Mouse (Mus musculus) ovary, postnatal 36 days (tissue): ENCODE data around the gene Gch1.
"Not testable (repeated sequence)": the region's sequence is repeated elsewhere in the genome, so short reads cannot be mapped to it uniquely, and the experiment has no call there.

Source experiments
- DNase-seq: peaks from one replicate; pipeline ENCODE4 v3.0.0; 2022; ENCODE audit warnings: low spot score, mixed read lengths

The Gch1 gene

GRCm38 (mm10) chr14:47165117-47165516 is 24.1 kb downstream of the Gch1 start:
- DNase-seq, result no peak

- DNase-seq, result no peak
Measured at GRCm38 (mm10) chr14:47161921-47162427, 27.2 kb downstream of the Gch1 start.

- no peak for DNase-seq
Measured at GRCm38 (mm10) chr14:47160051-47160640, 29.1 kb downstream of the Gch1 start.

DNA sequence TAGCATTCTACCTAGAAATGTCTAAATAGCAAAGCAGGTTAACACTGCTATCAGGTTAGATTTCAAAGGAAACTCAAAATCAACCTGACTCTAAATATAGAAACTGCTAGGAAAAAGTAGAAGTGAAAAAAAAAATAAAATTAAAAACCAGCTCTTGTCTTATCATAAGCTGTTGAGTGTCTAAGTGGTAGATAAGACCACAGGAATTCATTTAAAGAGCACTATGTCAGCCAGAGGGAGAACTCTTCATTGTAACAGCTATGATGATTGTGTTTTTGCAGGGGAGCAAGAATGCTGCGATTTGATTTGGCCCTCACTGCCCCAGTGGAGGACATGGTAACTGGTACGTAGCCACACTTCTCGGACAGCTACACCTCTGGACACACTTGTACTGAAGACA is 34.9 kb downstream of the Gch1 start:
- no peak for DNase-seq

DNA sequence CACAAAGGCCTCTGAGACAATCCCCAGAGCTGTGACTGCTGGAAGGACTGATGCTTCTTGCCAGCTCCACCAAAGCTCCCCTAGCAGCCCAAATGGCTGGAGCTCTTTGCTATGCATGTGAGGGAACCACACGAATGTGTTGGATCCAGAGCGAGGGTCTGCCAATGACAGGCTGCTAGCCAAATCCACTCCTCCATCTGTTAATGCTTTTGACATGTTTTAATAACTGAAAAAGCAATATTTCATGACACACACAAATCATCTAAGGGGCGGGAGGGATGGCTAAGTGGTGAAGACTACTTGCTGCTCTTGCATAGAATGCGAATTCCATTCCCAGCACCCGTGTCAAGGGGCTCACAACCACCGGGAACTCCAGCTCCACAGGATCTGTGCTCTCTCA is 37.9 kb downstream of the Gch1 start:
- no peak for DNase-seq

- DNase-seq, result no peak
Measured at GRCm38 (mm10) chr14:47144326-47144725, 44.9 kb downstream of the Gch1 start.

DNA sequence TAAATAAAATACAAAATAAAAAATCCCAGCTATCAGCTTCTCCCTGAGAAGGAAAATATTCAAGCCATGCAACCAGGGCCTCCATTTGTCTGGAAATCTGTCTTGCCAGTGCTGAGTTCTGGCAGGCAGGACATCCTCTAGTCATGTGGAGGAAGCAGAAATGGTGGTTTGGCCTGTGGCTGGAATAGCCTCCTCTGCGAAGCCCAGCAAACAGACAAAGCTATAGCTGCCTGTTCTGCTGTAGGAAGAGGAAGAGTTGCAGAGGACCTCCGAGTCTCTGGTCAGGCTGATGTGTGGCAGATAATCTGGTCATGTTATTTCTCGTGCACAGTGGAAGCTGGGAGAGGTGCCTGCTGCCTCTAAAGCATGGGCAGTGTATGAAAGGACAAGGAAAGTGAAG is 50.4 kb downstream of the Gch1 start:
- DNase-seq, result no peak

DNA sequence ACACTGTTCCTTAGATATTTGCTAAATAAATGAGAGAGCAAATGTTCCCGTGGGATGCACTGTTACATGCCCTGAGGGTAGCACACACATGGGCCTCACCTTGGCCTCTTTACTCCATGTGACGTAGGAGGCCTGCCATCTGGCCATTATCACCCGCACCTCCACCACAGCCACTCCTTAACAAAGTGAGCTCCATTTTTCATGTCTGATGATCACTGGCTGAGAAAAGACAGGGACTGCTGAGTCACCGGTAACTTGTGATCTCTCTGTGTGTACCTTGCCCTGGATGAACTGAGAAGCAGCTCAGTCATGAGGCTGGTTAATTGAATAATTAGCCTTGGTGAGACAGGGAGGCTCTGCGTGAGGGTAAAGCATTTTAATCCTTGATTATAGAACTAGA is 52.6 kb downstream of the Gch1 start:
- no peak for DNase-seq

GRCm38 (mm10) chr14:47133948-47134347 is 55.3 kb downstream of the Gch1 start:
- no peak for DNase-seq

DNA sequence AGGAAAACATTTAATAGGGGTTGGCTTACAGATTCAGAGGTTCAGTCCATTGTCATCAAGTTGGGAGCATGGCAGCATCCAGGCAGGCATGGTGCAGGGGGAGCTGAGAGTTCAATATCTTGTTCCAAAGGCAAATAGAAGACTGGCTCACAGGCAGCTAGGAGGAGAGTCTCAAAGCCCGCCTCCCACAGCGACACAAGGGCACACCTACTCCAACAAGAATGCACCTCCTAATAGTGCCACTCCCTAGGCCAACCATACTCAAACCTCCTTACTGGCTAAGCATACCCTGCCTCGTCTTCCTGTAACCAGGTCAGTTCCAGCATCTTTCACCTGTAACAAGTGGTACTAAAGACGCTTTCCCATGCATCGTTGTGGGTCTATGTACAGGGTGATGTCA is 61.2 kb downstream of the Gch1 start:
- DNase-seq, result no peak

DNA sequence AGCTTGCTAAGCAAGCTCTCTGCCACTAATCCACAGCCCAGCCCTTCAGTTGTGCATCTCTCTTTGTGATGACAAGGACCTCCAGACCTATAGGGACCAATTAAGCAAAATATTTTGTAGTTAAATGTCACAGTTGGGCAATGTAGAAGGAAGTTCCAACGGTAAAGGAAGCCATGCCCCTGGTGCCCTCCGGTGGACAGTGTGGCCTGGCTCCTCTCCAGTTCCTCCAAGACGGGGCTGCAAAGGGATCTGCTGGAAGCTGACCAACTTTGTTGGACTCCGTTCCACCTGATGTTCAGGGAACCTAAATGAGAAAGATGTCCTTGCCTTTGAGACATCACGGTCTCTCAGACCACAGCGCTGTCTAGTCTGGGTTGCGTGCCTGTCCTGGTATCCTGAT is 71.7 kb downstream of the Gch1 start:
- DNase-seq, result no peak

- no peak for DNase-seq
Measured at GRCm38 (mm10) chr14:47116062-47116762, 73.0 kb downstream of the Gch1 start.

DNA sequence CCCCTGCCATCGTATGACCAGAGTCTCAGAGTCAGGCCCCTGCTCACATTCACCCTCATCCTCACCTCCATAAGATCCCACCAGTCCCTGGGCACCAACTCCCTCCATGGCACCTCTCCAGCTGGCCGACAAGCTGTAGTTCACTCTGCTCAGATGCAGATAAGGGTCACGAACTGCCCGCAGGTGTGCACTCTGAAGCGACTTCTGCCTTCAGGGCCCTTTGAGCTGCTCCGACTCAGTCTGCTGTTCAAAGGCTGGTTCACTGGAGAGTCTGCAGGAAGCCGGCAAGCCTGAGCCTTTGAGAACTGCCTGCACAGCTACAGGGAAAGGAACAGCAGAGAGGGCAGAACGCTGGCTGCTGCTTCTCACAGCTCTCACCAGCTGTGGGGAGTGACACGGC is 74.1 kb downstream of the Gch1 start:
- no peak for DNase-seq

DNA sequence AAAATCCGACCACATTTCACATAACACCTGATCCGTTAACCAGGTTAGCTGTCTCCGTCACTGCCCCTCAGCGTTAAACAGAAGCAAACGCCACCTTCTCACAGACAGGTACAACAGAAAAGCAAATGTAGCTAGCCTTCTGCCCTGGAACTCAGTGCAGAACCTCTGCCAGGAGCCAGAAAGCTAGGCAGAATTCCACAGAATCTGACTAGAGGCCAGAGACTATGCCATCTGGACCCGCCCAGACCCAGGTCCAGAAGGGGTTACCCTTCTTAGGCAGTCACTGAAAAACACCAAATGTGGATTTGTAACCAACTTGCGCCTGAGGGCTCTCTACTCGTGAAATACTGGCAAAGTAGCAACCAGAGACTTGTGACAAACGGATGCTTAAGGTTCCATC is 77.9 kb downstream of the Gch1 start:
- no peak for DNase-seq

GRCm38 (mm10) chr14:47110391-47110790 is 78.8 kb downstream of the Gch1 start:
- not testable (repeated sequence) for DNase-seq

GRCm38 (mm10) chr14:47107461-47107860 is 81.8 kb downstream of the Gch1 start:
- DNase-seq, result no peak

GRCm38 (mm10) chr14:47105755-47106154 is 83.5 kb downstream of the Gch1 start:
- DNase-seq, result no peak

DNA sequence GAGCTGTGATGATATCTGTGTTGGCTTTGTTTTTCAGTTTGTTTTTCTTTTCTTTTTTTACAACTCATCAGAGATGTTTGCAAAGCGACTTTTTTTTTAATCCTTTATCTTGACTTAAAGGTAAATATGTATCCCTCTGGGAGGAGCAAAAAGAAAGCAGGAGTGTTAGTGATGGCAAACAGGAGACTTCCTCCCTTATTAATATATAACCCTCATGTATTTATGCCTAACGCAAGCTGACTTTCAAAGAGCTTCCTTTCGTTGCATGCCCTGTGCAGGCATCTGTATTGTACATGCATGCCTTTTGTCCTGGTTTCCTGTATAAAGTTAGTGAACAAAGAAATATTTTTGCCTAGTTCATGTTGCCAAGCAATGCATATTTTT is 84.0 kb downstream of the Gch1 start:
- DNase-seq, result no peak

DNA sequence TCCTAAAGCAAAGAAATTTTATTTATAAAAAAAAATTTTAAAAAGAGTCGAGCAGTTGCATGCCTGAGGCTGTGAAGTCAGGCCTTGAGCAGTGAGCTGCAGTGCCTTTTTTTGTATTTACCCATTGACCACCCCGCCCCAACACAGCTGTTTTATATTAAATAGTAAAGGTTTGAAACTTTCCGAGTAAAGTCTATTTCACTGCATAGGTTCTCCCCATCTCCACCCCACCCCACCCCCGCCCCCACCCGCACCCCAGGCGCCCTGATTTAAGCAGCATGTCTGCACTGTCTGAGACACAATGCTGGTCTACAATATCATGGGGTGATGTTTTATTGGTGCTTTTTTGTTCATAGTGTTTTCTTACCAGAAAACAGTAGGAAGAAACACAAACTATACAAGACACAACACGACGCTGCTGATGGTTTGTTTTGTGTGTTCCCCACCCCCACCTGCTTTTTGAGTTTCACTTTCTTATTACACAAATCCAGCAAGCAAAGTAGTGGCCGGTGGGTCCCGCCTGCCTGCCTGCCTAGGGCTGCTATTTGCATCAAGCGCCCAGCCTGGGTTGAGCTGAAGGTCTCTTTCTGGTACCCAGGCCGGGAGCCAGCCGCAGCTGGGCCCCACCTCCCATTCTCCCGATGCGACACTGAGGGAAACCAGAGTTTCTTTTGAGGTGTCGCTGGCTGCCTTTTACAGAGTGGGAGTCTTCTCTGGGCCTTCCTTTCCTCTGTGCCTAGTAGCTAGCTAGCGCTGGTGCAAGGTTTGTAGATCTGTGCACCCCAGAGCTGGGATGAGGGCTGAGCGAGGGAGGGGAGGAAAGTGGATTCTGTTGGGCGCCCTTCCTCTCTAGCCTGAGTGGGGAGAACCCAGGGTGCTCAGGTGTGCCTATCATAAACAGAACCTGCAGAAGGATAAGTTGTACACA is 84.7 kb downstream of the Gch1 start:
- DNase-seq, result no peak
